Comparison of ENCODE assay signal across 17 mouse cellular contexts in the genomic region with DNA sequence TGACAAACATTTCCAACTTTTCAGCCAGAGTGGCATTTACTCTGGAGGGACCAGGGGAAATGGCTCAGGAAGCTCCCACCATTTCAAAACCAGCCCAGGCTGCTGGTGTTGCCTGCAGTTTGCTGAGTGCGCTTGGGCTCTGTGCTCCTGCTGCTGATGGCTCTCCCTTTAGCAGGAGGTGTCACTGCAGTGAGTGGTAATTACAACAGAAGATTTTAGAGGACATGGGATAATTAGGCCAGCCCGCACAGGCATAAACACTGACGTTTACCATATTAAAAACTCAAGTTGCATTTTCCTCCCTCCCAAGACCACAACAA.
DNase-seq lines count a peak whose midpoint lies in the region; ATAC-seq lines count a peak whose summit lies in the region.
"Had no signal": no experiment of that assay in that cellular context is flagged by ENCODE, and none has a peak within 500 bp of the region (broad histone marks: within the 10 kb centered on the region; RNA-seq: fewer than 3 reads in every experiment).

No protein-coding gene starts in this region.

- no peak overlapping the region for H3K4me3 ChIP-seq in midbrain, embryonic 10.5 days
- no peak overlapping the region for H3K4me3 ChIP-seq in midbrain, embryonic 11.5 days (ENCODE audit: low read depth, low read length)
- no peak overlapping the region for H3K4me3 ChIP-seq in hindbrain, embryonic 10.5 days
- no peak overlapping the region for H3K4me3 ChIP-seq in midbrain, embryonic 12.5 days
- H3K4me3 ChIP-seq in neural tube, embryonic 15.5 days (replicated peaks): no peak overlapping the region
- H3K4me3 ChIP-seq: embryonic facial prominence, embryonic 12.5 days; gastrocnemius, adult 2 months; intestine, embryonic 15.5 days had no signal

- no peaks in the 10 kb centered on the region for H3K27me3 ChIP-seq in midbrain, embryonic 10.5 days (ENCODE audit: low read depth, poor library complexity, severe bottlenecking)
- no peaks in the 10 kb centered on the region for H3K27me3 ChIP-seq in midbrain, embryonic 11.5 days (ENCODE audit: control insufficient read depth, insufficient read depth, low read length)
- H3K27me3 ChIP-seq in hindbrain, embryonic 10.5 days (ENCODE audit: insufficient read depth, poor library complexity, severe bottlenecking): no peaks in the 10 kb centered on the region
- no peaks in the 10 kb centered on the region; the same call in 1 of the 2 replicates for H3K27me3 ChIP-seq in midbrain, embryonic 12.5 days
- no peaks in the 10 kb centered on the region for H3K27me3 ChIP-seq in neural tube, embryonic 15.5 days (replicated peaks)
- H3K27me3 ChIP-seq: embryonic facial prominence, embryonic 12.5 days; intestine, embryonic 15.5 days had no signal

- peak overlapping the region; percentile 61; the same call in 1 of the 2 replicates for H3K27ac ChIP-seq in midbrain, embryonic 10.5 days (replicated peaks)
- no peak overlapping the region for H3K27ac ChIP-seq in midbrain, embryonic 11.5 days (ENCODE audit: low read depth, low read length)
- H3K27ac ChIP-seq in hindbrain, embryonic 10.5 days: peak overlapping the region; percentile 17; the same call in 1 of the 2 replicates
- H3K27ac ChIP-seq in midbrain, embryonic 12.5 days (replicated peaks): peak overlapping the region; percentile 25; the same call in 1 of the 2 replicates
- H3K27ac ChIP-seq in neural tube, embryonic 15.5 days (replicated peaks): no peak overlapping the region
- H3K27ac ChIP-seq: embryonic facial prominence, embryonic 12.5 days; gastrocnemius, adult 2 months; intestine, embryonic 15.5 days had no signal

- no peaks in the 10 kb centered on the region for H3K9me3 ChIP-seq in midbrain, embryonic 10.5 days (replicated peaks)
- H3K9me3 ChIP-seq in midbrain, embryonic 11.5 days (ENCODE audit: control insufficient read depth, low read length): no peaks in the 10 kb centered on the region
- no peaks in the 10 kb centered on the region for H3K9me3 ChIP-seq in hindbrain, embryonic 10.5 days
- no peaks in the 10 kb centered on the region for H3K9me3 ChIP-seq in midbrain, embryonic 12.5 days
- no peaks in the 10 kb centered on the region for H3K9me3 ChIP-seq in neural tube, embryonic 15.5 days (replicated peaks)
- H3K9me3 ChIP-seq: embryonic facial prominence, embryonic 12.5 days; intestine, embryonic 15.5 days had no signal

- no peak for DNase-seq in midbrain, embryonic 10.5 days (ENCODE audit: low spot score)
- DNase-seq in midbrain, embryonic 11.5 days (ENCODE audit: low spot score, missing footprints): no peak
- no peak for DNase-seq in hindbrain, embryonic 10.5 days (ENCODE audit: low spot score)
- DNase-seq in right cerebral cortex, adult 2 months (ENCODE audit: low spot score in 2 of 2): no peak
- DNase-seq: cerebellum, adult 11 months; gastrocnemius, adult 2 months; heart, adult 11 months; kidney, postnatal 25 days; lung, adult 2 months; lung, postnatal 4 days; thymus, adult 2 months had no signal

- ATAC-seq in midbrain, embryonic 11.5 days (ENCODE audit: low FRiP score): no peak
- no peak for ATAC-seq in midbrain, embryonic 12.5 days (ENCODE audit: low FRiP score, low read depth)
- 0 out of 2 replicates have a peak, but pooled peaks have one; percentile 31 for ATAC-seq in neural tube, embryonic 15.5 days (ENCODE audit: low FRiP score)
- ATAC-seq in inflammation-experienced regulatory T-cells, adult 6 months: no peak
- no peak for ATAC-seq in monocyte, adult 5-6 weeks (replicated peaks; ENCODE audit: insufficient number of reproducible peaks, low FRiP score, low TSS enrichment, poor library complexity, severe bottlenecking)
- ATAC-seq: intestine, embryonic 15.5 days had no signal

- H3K36me3 ChIP-seq in midbrain, embryonic 10.5 days: no peaks in the 10 kb centered on the region
- H3K36me3 ChIP-seq in midbrain, embryonic 11.5 days (ENCODE audit: control insufficient read depth, insufficient read depth, low read length): no peaks in the 10 kb centered on the region
- no peaks in the 10 kb centered on the region for H3K36me3 ChIP-seq in hindbrain, embryonic 10.5 days
- no peaks in the 10 kb centered on the region for H3K36me3 ChIP-seq in midbrain, embryonic 12.5 days
- no peaks in the 10 kb centered on the region for H3K36me3 ChIP-seq in neural tube, embryonic 15.5 days
- H3K36me3 ChIP-seq: embryonic facial prominence, embryonic 12.5 days; intestine, embryonic 15.5 days had no signal

- no peak overlapping the region for H3K9ac ChIP-seq in midbrain, embryonic 11.5 days (ENCODE audit: low read length)
- no peak overlapping the region for H3K9ac ChIP-seq in midbrain, embryonic 12.5 days (replicated peaks)
- no peak overlapping the region for H3K9ac ChIP-seq in neural tube, embryonic 15.5 days (replicated peaks)
- H3K9ac ChIP-seq: embryonic facial prominence, embryonic 12.5 days; intestine, embryonic 15.5 days had no signal

- H3K4me2 ChIP-seq in midbrain, embryonic 11.5 days: no peak overlapping the region
- no peak overlapping the region for H3K4me2 ChIP-seq in midbrain, embryonic 12.5 days (replicated peaks)
- H3K4me2 ChIP-seq in neural tube, embryonic 15.5 days: no peak overlapping the region
- H3K4me2 ChIP-seq: embryonic facial prominence, embryonic 12.5 days; intestine, embryonic 15.5 days had no signal

- H3K4me1 ChIP-seq in midbrain, embryonic 10.5 days: peaks cover 20% of the 10 kb centered on the region
- H3K4me1 ChIP-seq in midbrain, embryonic 11.5 days (ENCODE audit: control insufficient read depth, insufficient read depth, low read length): no peaks in the 10 kb centered on the region
- peaks cover 15% of the 10 kb centered on the region for H3K4me1 ChIP-seq in hindbrain, embryonic 10.5 days (replicated peaks)
- peaks cover 25% of the 10 kb centered on the region for H3K4me1 ChIP-seq in midbrain, embryonic 12.5 days
- H3K4me1 ChIP-seq in neural tube, embryonic 15.5 days: peaks cover 20% of the 10 kb centered on the region
- H3K4me1 ChIP-seq: intestine, embryonic 15.5 days had no signal

- 59% methylated on average over 3 of the region's 3 CpGs for WGBS in midbrain, embryonic 10.5 days
- WGBS in midbrain, embryonic 11.5 days: 62% methylated on average over 3 of the region's 3 CpGs
- WGBS in hindbrain, embryonic 10.5 days: 60% methylated on average over 3 of the region's 3 CpGs
- WGBS in midbrain, embryonic 12.5 days: 49% methylated on average over 3 of the region's 3 CpGs
- 37% methylated on average over 3 of the region's 3 CpGs for WGBS in neural tube, embryonic 15.5 days

Comparison
In these comparisons a context has a peak if more than half of its experiments do, and no peak if none do; other contexts are left out.
1. H3K27ac ChIP-seq: peak in midbrain, embryonic 10.5 days (single experiment), hindbrain, embryonic 10.5 days (single experiment) and midbrain, embryonic 12.5 days (single experiment); none in midbrain, embryonic 11.5 days (single experiment) and neural tube, embryonic 15.5 days (single experiment).